Mouse (Mus musculus) C2C12 (cell line): ENCODE data around the gene Gm9964. TPM values are rescaled to one million over a fixed set of nuclear protein-coding genes. Genes with fewer than 3 reads are reported as not detected.

ENCODE experiments used
- H3K27me3 ChIP-seq: one replicate; pipeline ENCODE4 v1.6.1; 2011; ENCODE audit not compliant: control insufficient read depth, insufficient read depth, insufficient read length
- H3K36me3 ChIP-seq: one replicate; pipeline ENCODE4 v1.6.1; 2011; ENCODE audit not compliant: control insufficient read depth, insufficient read depth
- H3K4me3 ChIP-seq: one replicate; pipeline ENCODE4 v1.5.1; 2011; ENCODE audit warnings: mild to moderate bottlenecking, control low read depth; ENCODE audit not compliant: poor library complexity, insufficient read depth, severe bottlenecking
- H3K79me2 ChIP-seq: one replicate; pipeline ENCODE4 v1.6.1; 2011; ENCODE audit not compliant: control insufficient read depth, insufficient read depth
- H3K79me3 ChIP-seq: one replicate; pipeline ENCODE4 v1.6.1; 2011; ENCODE audit warnings: low read depth, control low read depth
- H3ac ChIP-seq: one replicate; pipeline ENCODE3; 2011; ENCODE audit warnings: low read depth; ENCODE audit not compliant: control insufficient read depth, insufficient read length
- CEBPB ChIP-seq: IDR thresholded peaks from one replicate; pipeline ENCODE4 v1.6.1; 2011; ENCODE audit warnings: low read depth, mild to moderate bottlenecking, control low read depth, moderate library complexity
- CTCF ChIP-seq: IDR thresholded peaks from one replicate; pipeline ENCODE4 v1.5.1; 2011; ENCODE audit not compliant: control insufficient read depth, insufficient read depth, insufficient read length
- FOSL1 ChIP-seq: IDR thresholded peaks from one replicate; pipeline ENCODE4 v1.8.0; 2011; ENCODE audit warnings: mild to moderate bottlenecking, low read length; ENCODE audit not compliant: poor library complexity, insufficient read depth, severe bottlenecking
- MAX ChIP-seq: IDR thresholded peaks from one replicate; pipeline ENCODE4 v1.6.1; 2011; ENCODE audit warnings: mild to moderate bottlenecking, control low read depth
- MYOD1 ChIP-seq: IDR thresholded peaks from one replicate; pipeline ENCODE4 v1.6.1; 2011; ENCODE audit warnings: low read depth; ENCODE audit not compliant: control insufficient read depth, insufficient read length
- MYOG ChIP-seq: IDR thresholded peaks from one replicate; pipeline ENCODE4 v1.6.1; 2011; ENCODE audit not compliant: control insufficient read depth, insufficient read length; ENCODE audit errors: extremely low read depth
- USF1 ChIP-seq: IDR thresholded peaks from one replicate; pipeline ENCODE4 v1.6.1; 2011; ENCODE audit warnings: low read depth, mild to moderate bottlenecking, control low read depth, moderate library complexity
- polyA plus RNA-seq: library from polyadenylated mRNA; unstranded; fragments of >200 nt; fragmentation: generic; extraction: Trizol; gene quantifications from one replicate; pipeline ENCODE4 v1.2.1, GENCODE M21; 2012; ENCODE audit warnings: missing spikeins

The Gm9964 gene
- polyA plus RNA-seq, 1 experiment = not detected

GRCm38 (mm10) chr11:79253542-79254390 lies 42.9 kb downstream of the Gm9964 start:
- peak overlapping the region; percentile 95 for H3ac ChIP-seq

DNA sequence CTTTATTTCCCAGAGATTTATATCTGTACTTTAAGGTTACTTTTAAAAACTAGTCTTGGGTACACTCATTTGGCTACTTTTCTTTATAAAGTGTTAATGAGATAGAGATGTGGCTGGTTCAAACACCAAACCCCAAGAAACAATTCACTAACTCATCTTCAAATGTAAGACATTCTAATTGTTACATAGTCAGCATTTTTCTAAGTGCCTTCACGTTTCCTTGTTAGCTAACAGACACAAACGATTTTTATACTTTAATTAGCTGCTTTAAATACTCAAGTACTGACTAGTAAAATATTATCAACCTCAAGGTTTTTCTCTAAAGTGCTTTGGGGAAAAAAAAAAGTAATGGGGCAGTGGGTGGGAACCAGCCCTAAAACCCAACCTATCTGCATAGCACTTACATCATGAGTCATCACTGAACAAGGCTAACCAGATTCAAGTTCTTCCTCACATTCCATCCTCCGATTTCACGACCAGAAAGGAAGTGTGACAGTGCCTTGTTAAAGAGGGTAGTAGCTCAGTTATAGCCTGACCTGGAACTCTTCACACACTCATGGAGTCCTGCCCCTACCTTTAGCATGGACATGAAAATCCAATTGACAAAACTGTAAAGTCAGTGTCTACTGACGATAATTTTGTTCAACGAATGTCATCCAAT lies 43.7 kb downstream of the Gm9964 start:
- peaks cover 65% of the 10 kb centered on the region for H3K79me2 ChIP-seq
- H3K36me3 ChIP-seq = peaks cover 43% of the 10 kb centered on the region
- H3K27me3 ChIP-seq = no peaks in the 10 kb centered on the region
- TF ChIP-seq CEBPB (no peak), USF1 (no peak), MYOG (no peak), FOSL1 (peak; percentile 55)
- peak overlapping the region; percentile 99 for H3K4me3 ChIP-seq
- H3ac ChIP-seq = peak overlapping the region; percentile 95
- peaks cover 60% of the 10 kb centered on the region for H3K79me3 ChIP-seq

More at GRCm38 (mm10) chr11:79253542-79254390, 42.9 kb downstream of the Gm9964 start:
- peaks cover 36% of the 10 kb centered on the region for H3K36me3 ChIP-seq
- H3K79me2 ChIP-seq = peaks cover 58% of the 10 kb centered on the region
- H3K79me3 ChIP-seq = peaks cover 52% of the 10 kb centered on the region
- H3K27me3 ChIP-seq = no peaks in the 10 kb centered on the region
- TF ChIP-seq MAX (no peak), CEBPB (no peak), MYOG (no peak), CTCF (no peak), USF1 (no peak), FOSL1 (no peak), MYOD1 (no peak)
- H3K4me3 ChIP-seq = peak overlapping the region; percentile 99

Other genes starting within 250 kb of the Gm9964 start
- 4.8 TPM for gene Ksr1, start 150.5 kb downstream of the Gm9964 start, polyA plus RNA-seq
- 38.5 TPM for gene Wsb1, start 42.2 kb downstream of the Gm9964 start, polyA plus RNA-seq
- 8.0 TPM for gene Nf1, start 42.8 kb upstream of the Gm9964 start, polyA plus RNA-seq
- 0.16 TPM for gene Omg, start 207.2 kb upstream of the Gm9964 start, polyA plus RNA-seq
- 0.30 TPM for gene Evi2b, start 226.9 kb upstream of the Gm9964 start, polyA plus RNA-seq
- gene Evi2, start 233.7 kb upstream of the Gm9964 start, polyA plus RNA-seq = 0.07 TPM
- 12.9 TPM for gene Evi2a, start 233.7 kb upstream of the Gm9964 start, polyA plus RNA-seq